Mouse (Mus musculus) urinary bladder, postnatal 36 days (tissue): ENCODE measurements around the gene Asap2.

Source experiments
- DNase-seq, 2 experiments: peaks; one replicate each; pipeline ENCODE4 v3.0.0; 2022; ENCODE audit warnings: low spot score in 2 of 2, mixed read lengths in 1 of 2

Asap2 gene

GRCm38 (mm10) chr12:21264970-21265369, 274.7 kb downstream of the Asap2 start:
- no peak for DNase-seq

DNA sequence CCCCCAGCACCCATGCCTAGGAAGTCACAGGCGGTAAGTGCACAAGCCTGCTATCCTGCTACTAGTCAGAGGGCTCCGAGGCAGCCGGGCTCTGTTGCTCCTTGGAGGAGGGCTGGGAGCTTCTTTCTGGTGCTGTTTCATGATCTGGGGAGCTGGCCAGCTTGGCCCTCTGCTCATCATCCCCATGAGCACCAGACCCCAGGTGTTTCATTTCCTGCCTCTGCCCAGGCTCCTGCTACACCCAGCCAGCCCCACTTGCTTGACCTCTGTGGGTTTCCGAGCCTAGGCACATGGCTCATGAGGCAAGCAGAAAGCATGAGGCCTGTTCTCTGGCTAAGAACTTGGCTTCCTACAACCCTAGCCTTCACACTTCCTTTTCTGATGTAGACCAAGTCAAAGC, 275.2 kb downstream of the Asap2 start:
- no peak for DNase-seq

DNA sequence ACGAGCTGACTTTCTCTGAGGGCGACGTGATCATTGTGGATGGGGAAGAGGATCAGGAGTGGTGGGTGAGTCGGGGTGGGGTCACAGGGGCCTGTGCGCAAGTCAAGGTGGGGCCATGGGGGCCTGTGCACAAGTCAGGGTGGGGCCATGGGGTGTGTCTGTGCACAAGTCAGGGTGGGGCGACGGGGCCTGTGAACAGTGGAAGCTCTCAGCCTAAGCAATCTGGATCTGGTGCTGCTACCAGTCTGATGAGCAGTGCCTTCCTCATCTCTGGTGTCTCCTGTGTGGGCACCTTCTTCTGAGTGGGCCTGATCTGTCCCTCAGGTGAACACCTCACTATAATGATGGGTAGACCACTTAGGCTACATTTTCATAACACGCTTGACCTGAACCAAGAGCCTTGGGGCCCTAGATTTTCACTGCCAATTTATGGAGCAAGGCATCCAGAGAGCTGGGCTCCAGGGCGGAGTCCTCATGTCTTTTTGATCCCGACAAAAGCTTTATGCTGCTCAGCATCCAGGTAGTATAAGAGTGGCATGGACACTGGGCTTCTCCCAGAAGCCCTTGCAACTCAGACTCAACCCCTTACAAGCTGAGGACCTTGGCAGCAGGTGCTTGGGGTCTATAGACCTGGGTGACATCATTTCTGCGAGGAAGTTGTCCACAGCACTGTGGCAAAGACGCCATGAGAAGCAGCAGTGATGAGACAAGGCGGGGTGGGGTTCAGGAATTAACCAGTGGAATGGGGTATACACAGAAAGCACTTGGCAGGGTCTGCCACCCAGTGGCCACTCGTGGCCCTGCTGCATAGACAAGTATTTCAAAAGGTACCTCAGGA, 275.9 kb downstream of the Asap2 start:
- DNase-seq = peak; percentile 39 to 55

GRCm38 (mm10) chr12:21266784-21267098, 276.5 kb downstream of the Asap2 start:
- no peak for DNase-seq

- no peak for DNase-seq
Observed at GRCm38 (mm10) chr12:21268083-21268616, 277.9 kb downstream of the Asap2 start.

DNA sequence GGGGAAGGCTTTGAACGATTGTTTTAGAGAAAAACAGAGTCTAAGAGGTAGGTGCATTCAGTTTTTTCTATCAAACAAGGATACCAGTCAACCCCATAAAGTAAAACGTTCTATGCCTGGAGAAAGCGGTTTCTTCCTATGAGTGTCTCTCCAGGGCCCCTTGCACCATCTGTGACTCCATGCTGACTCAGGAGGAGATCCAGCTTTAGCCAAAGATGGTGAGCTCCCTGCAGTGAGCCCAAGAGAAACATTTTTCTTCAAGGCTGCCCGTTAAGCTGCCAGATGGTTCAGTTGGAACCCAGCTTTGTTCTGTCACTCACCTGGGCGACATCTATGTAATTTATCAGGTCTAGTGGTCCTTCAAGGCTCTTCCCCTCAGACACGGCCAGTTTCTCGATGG, 284.2 kb downstream of the Asap2 start:
- no peak for DNase-seq

DNA sequence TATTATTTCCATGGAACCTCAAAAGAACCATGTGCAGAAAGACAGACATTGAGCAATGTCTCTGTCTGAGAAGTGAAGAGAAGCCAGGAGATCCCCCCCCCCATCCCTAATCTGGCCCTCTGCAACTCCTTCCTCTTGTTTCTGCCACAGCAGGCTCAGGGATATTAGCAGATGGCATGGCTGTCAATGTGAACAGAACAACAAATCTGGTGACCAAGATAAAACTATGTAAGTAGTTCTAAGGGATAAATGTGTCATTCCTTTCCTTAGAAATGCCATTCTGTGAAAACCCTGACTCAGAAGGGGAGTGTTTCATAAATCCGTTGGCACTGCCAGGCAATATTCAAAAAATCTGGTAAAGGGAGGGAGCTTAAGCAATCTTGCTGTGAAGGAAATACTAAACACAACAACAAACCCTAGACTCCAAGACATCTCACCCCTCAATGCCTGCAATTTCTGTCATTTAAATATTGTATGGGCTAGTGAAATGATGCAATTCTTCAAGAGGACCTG, 287.1 kb downstream of the Asap2 start:
- no peak for DNase-seq

DNA sequence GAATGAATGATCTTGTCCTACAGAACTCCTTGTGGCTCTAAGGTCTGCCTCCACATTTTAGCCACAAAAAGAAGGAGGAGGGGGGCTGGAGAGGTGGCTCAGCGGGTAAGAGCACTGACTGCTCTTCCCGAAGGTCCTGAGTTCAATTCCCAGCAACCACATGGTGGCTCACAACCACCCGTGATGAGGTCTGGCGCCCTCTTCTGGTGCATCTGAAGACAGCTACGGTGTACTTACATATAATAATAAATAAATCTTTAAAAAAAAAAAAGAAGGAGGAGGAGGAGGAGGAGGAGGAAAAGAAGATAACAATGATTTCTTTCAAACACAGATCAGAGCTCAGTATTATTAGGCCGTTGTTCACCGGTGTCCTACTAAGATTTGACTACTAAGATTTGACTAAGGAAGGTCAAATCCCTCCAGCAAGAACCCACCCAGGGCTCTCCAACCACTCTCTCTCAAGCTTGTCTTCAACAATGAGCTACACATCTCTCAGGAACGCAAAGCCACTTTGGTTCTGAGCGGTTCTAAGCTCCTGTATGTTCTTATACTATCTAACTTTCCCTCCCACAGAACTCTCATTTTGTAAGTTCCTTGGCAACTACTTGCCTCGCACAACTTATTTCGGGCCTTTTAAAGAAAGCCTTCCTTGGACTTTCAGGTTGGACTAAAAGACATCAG, 294.6 kb downstream of the Asap2 start, which contains the start of gene Cpsf3:
Cpsf3 (plus strand) TSS at position 631 of the 681 bp plus-strand sequence.
- DNase-seq = no peak

GRCm38 (mm10) chr12:21285508-21286242, 295.4 kb downstream of the Asap2 start:
- DNase-seq = no peak

GRCm38 (mm10) chr12:21286243-21286622, 296.0 kb downstream of the Asap2 start, which contains the start of gene Itgb1bp1:
Gene Itgb1bp1, minus strand, starts transcription at chr12:21286284.
- DNase-seq = peak; percentile 99

DNA sequence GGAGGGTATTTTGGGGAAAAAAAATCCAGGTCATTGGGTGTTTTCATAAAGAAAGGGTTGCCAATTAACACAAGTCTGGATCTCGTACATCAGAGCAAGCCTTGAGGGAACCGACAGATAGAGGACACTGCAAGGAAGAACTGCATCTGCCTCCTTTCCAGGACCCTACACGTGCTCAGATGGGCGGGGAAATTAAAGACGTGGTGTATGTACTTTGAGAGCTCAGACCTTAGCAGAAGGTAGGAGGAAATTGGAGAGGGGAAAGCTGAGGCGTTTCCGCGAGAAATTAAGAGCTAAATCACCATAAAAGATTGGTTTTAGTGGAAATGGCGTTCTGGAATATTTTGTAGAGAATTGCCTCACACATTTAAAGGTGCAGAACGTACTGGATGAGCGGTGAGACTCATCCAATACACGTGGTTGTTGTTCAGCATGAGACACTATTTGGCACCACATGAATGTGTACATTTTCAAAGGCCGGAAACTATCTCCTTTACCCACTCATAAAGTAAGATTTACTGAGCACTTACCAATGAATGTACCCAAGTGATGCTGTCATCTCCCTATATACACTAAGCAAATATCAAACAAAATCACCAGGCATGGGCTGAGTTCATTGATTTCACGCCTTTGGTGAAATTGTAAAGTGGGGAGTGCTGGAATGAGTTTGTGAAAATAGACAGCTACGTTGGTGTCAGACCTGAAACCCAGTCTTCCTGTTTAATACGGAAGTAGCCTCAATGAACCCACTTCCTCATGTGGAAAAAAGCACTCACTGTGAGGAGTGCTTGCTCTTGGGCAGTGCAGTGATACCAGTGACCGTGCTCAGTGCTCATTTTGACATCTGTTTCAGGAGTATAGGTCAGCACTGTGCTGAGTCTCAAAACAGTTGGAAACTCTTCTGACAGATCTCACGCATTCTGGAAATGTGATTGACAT, 296.7 kb downstream of the Asap2 start:
- DNase-seq = no peak

- DNase-seq = no peak
Observed at GRCm38 (mm10) chr12:21288716-21289395, 298.6 kb downstream of the Asap2 start.

GRCm38 (mm10) chr12:21289651-21290050, 299.4 kb downstream of the Asap2 start:
- DNase-seq = no peak

DNA sequence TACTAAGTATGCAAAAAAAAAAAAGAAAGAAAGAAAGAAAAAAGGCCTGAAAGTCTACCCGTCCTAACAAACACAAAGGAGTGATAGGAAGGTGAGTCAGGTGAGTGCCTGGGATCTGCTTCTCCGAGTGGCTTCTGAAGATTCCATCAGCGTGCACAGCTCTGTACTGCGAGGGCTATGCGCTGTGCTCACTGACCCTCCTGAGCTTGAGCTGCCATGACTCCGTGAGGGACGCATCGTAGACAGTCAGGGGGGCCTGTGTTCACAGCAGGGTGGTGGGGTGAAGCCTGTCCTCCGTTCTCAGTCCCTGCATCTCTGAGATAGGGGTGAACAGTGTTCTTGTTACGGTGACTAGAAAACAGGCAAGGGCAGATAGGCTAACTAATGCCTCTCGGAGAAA, 308.6 kb downstream of the Asap2 start:
- DNase-seq = no peak

GRCm38 (mm10) chr12:21301324-21301723, 311.1 kb downstream of the Asap2 start:
- no peak for DNase-seq

- DNase-seq = no peak
Observed at GRCm38 (mm10) chr12:21301932-21302331, 311.7 kb downstream of the Asap2 start.

GRCm38 (mm10) chr12:21302361-21302783, 312.1 kb downstream of the Asap2 start:
- DNase-seq = no peak

GRCm38 (mm10) chr12:21305741-21306140, 315.5 kb downstream of the Asap2 start:
- no peak for DNase-seq

DNA sequence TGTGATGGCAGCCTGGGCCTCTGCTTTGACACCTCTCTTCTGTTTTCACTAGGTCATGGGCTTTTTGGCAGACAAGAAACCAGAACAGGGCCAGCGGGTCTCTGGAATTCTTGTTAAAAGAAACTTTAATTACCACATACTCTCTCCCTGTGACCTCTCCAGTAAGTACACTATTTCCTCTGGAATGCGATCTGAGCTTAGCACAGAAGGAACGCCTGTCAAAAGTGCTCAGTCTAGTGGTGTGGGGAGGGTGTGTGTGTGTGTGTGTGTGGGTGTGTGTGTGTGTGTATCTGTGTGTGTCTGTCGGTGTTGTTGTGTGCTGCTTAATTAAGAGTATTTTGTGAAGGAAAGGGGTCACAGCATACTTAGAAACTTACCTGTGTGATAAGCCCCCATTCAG, 316.5 kb downstream of the Asap2 start:
- no peak for DNase-seq

- no peak for DNase-seq
Observed at GRCm38 (mm10) chr12:21312201-21312600, 321.9 kb downstream of the Asap2 start.
